In genomic region chr1:157756977-157757376, GRCm38 (mm10) we compare ENCODE assay signal across 19 mouse cellular contexts.
A peak's percentile ranks its signal among the peaks of the same experiment; 100 is the strongest.
DNase-seq lines count a peak whose midpoint lies in the region; ATAC-seq and TF ChIP-seq lines count a peak whose summit lies in the region.
"Had no signal": no experiment of that assay in that cellular context is flagged by ENCODE, and none has a peak within 500 bp of the region (broad histone marks: within the 10 kb centered on the region; RNA-seq: fewer than 3 reads in every experiment).

No protein-coding gene starts in this region.

- H3K27me3 ChIP-seq in forebrain, embryonic 10.5 days (ENCODE audit: poor library complexity, severe bottlenecking), result peaks cover 5% of the 10 kb centered on the region; the same call in 1 of the 2 replicates
- no peaks in the 10 kb centered on the region for H3K27me3 ChIP-seq in forebrain, postnatal 0 days (ENCODE audit: insufficient read depth, low read length)
- H3K27me3 ChIP-seq in forebrain, embryonic 12.5 days, result no peaks in the 10 kb centered on the region
- H3K27me3 ChIP-seq in forebrain, embryonic 16.5 days (replicated peaks; ENCODE audit: control insufficient read depth, insufficient read depth, low read length), result no peaks in the 10 kb centered on the region
- H3K27me3 ChIP-seq: embryonic facial prominence, embryonic 12.5 days; heart, embryonic 12.5 days had no signal

- H3K4me1 ChIP-seq in forebrain, embryonic 10.5 days, result peaks cover 24% of the 10 kb centered on the region
- H3K4me1 ChIP-seq in forebrain, postnatal 0 days (ENCODE audit: insufficient read depth), result no peaks in the 10 kb centered on the region
- peaks cover 10% of the 10 kb centered on the region; the same call in 1 of the 2 replicates for H3K4me1 ChIP-seq in forebrain, embryonic 12.5 days
- peaks cover 7% of the 10 kb centered on the region for H3K4me1 ChIP-seq in forebrain, embryonic 16.5 days (replicated peaks; ENCODE audit: control insufficient read depth, insufficient read depth, low read length)
- H3K4me1 ChIP-seq: embryonic facial prominence, embryonic 12.5 days; heart, embryonic 12.5 days; hindbrain, embryonic 10.5 days had no signal

- H3K4me3 ChIP-seq in forebrain, embryonic 10.5 days, result no peak overlapping the region
- H3K4me3 ChIP-seq in forebrain, postnatal 0 days (ENCODE audit: low read depth, low read length), result no peak overlapping the region
- H3K4me3 ChIP-seq in forebrain, embryonic 12.5 days (replicated peaks), result no peak overlapping the region
- H3K4me3 ChIP-seq in forebrain, embryonic 16.5 days (replicated peaks; ENCODE audit: low read length), result no peak overlapping the region
- H3K4me3 ChIP-seq: embryonic facial prominence, embryonic 12.5 days; heart, embryonic 12.5 days; hindbrain, embryonic 10.5 days had no signal

- no peak for ATAC-seq in forebrain, postnatal 0 days
- peak; percentile 65; the same call in 1 of the 2 replicates for ATAC-seq in forebrain, embryonic 12.5 days (ENCODE audit: low FRiP score)
- 0 out of 2 replicates have a peak, but pooled peaks have one; percentile 47 for ATAC-seq in forebrain, embryonic 16.5 days
- ATAC-seq: activated CD4-positive, CD25-positive, alpha-beta regulatory T cell, adult 4 months; intestine, embryonic 16.5 days; Patski had no signal

- no peak overlapping the region for H3K4me2 ChIP-seq in forebrain, postnatal 0 days (ENCODE audit: low read depth)
- no peak overlapping the region for H3K4me2 ChIP-seq in forebrain, embryonic 12.5 days
- H3K4me2 ChIP-seq in forebrain, embryonic 16.5 days (ENCODE audit: low read length), result no peak overlapping the region
- H3K4me2 ChIP-seq: embryonic facial prominence, embryonic 12.5 days; heart, embryonic 12.5 days; hindbrain, embryonic 14.5 days had no signal

- H3K36me3 ChIP-seq in forebrain, embryonic 10.5 days (replicated peaks), result no peaks in the 10 kb centered on the region
- no peaks in the 10 kb centered on the region for H3K36me3 ChIP-seq in forebrain, postnatal 0 days (ENCODE audit: insufficient read depth)
- H3K36me3 ChIP-seq in forebrain, embryonic 12.5 days (replicated peaks), result no peaks in the 10 kb centered on the region
- H3K36me3 ChIP-seq in forebrain, embryonic 16.5 days (ENCODE audit: control insufficient read depth, insufficient read depth), result no peaks in the 10 kb centered on the region
- H3K36me3 ChIP-seq: embryonic facial prominence, embryonic 12.5 days; heart, embryonic 12.5 days; hindbrain, embryonic 10.5 days had no signal

- 65% methylated on average over 3 of the region's 3 CpGs for WGBS in forebrain, embryonic 10.5 days
- WGBS in forebrain, postnatal 0 days, result 25% methylated on average over 3 of the region's 3 CpGs
- 30% methylated on average over 3 of the region's 3 CpGs for WGBS in forebrain, embryonic 12.5 days
- WGBS in forebrain, embryonic 16.5 days, result 22% methylated on average over 3 of the region's 3 CpGs

- no peak for DNase-seq in forebrain, embryonic 10.5 days (ENCODE audit: extremely low spot score, low spot score)
- no peak for DNase-seq in forebrain, postnatal 0 days
- no peak for DNase-seq in cerebellum, postnatal 4 days (ENCODE audit: low spot score in 2 of 2)
- no peak for DNase-seq in frontal cortex, adult 2 months (ENCODE audit: extremely low spot score in 1 of 2, low spot score in 1 of 2)
- DNase-seq in yolk sac, embryonic 10.5 days (ENCODE audit: low spot score), result no peak
- DNase-seq: adrenal gland, postnatal 14 days; cerebellum, adult 18-20 months; cerebellum, adult 9-11 months; cerebellum, postnatal 36 days; gastrocnemius, postnatal 14 days had no signal

- H3K9me3 ChIP-seq in forebrain, embryonic 10.5 days, result no peaks in the 10 kb centered on the region
- no peaks in the 10 kb centered on the region for H3K9me3 ChIP-seq in forebrain, postnatal 0 days (ENCODE audit: low read length)
- no peaks in the 10 kb centered on the region for H3K9me3 ChIP-seq in forebrain, embryonic 12.5 days
- H3K9me3 ChIP-seq in forebrain, embryonic 16.5 days (ENCODE audit: control insufficient read depth, low read length), result no peaks in the 10 kb centered on the region
- H3K9me3 ChIP-seq: embryonic facial prominence, embryonic 12.5 days; heart, embryonic 12.5 days; hindbrain, embryonic 10.5 days had no signal

- H3K9ac ChIP-seq in forebrain, postnatal 0 days, result no peak overlapping the region
- no peak overlapping the region for H3K9ac ChIP-seq in forebrain, embryonic 12.5 days
- no peak overlapping the region for H3K9ac ChIP-seq in forebrain, embryonic 16.5 days (replicated peaks; ENCODE audit: low read depth, low read length)
- H3K9ac ChIP-seq: embryonic facial prominence, embryonic 12.5 days; heart, embryonic 12.5 days; hindbrain, embryonic 14.5 days had no signal

- peak overlapping the region; percentile 58; the same call in 1 of the 2 replicates for H3K27ac ChIP-seq in forebrain, embryonic 10.5 days
- no peak overlapping the region for H3K27ac ChIP-seq in forebrain, postnatal 0 days (ENCODE audit: low read depth, low read length)
- H3K27ac ChIP-seq in forebrain, embryonic 12.5 days, result no peak overlapping the region
- H3K27ac ChIP-seq in forebrain, embryonic 16.5 days (ENCODE audit: low read length), result no peak overlapping the region
- H3K27ac ChIP-seq: embryonic facial prominence, embryonic 12.5 days; hindbrain, embryonic 10.5 days; hindbrain, embryonic 14.5 days had no signal

- TF ChIP-seq CTCF in forebrain, postnatal 0 days (IDR thresholded peaks at IDR 0.05; ENCODE audit: low read depth), result no peak
